Comparison of ENCODE assay signal across 27 mouse cellular contexts in the genomic region with DNA sequence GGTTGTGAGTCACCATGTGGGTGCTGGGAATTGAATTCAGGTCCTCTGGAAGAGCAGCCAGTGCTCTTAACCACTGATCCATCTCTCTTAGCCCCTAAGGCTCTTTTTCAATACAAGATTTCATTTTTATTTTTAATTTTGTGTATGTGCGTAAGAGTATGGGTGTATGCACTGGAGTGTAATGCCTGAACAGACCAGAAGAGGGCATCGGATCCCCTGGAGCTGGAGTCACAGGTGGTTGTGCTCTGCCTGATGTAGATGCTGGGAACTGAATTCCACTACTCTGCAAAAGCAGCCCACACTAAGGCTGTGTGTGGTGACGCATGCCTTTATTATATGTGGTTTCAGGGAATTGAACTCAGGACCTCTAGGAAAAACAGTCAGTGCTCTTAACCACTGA. TPM values are rescaled to one million over a fixed set of nuclear protein-coding genes. Genes with fewer than 3 reads are reported as not detected.
DNase-seq lines count a peak whose midpoint lies in the region; ATAC-seq and TF ChIP-seq lines count a peak whose summit lies in the region.
"Had no signal": no experiment of that assay in that cellular context is flagged by ENCODE, and none has a peak within 500 bp of the region (broad histone marks: within the 10 kb centered on the region; RNA-seq: fewer than 3 reads in every experiment).

No protein-coding gene starts in this region.

- DNase-seq in liver, embryonic 14.5 days (ENCODE audit: low read depth in 3 of 3, low spot score in 3 of 3): no peak
- no peak for DNase-seq in liver, embryonic 11.5 days (ENCODE audit: low spot score)
- DNase-seq in ES-CJ7 (ENCODE audit: low read depth, low spot score): peak; percentile 34
- DNase-seq in ZHBTc4 (ENCODE audit: low read depth, low spot score): peak; percentile 53
- DNase-seq in Muller cell, postnatal 12 days (ENCODE audit: inconsistent ontology term): no peak
- DNase-seq in right cerebral cortex, postnatal 4 days: no peak
- DNase-seq: adrenal gland, postnatal 10 days; adrenal gland, postnatal 36 days; cerebellum, adult 18-20 months; cerebellum, adult 9-10 months; cerebellum, postnatal 14 days; forebrain, postnatal 0 days; gastrocnemius, postnatal 25 days; heart, postnatal 10 days; heart, postnatal 36 days; kidney, adult 11 months had no signal

- peak; percentile 42; the same call in 1 of the 2 replicates for TF ChIP-seq CTCF in liver, embryonic 14.5 days (IDR thresholded peaks at IDR 0.05; ENCODE audit: low read depth)
- TF ChIP-seq CTCF in E14TG2a.4 (conservative IDR thresholded peaks at IDR 0.05; ENCODE audit: low read length): peak; percentile 72

- H3K9ac ChIP-seq in liver, embryonic 14.5 days (replicated peaks): no peak overlapping the region
- H3K9ac ChIP-seq in liver, embryonic 11.5 days (ENCODE audit: low read depth, low read length): no peak overlapping the region
- H3K9ac ChIP-seq: embryonic facial prominence, embryonic 12.5 days; embryonic facial prominence, embryonic 15.5 days; forebrain, postnatal 0 days; heart, embryonic 12.5 days; heart, embryonic 15.5 days; hindbrain, embryonic 13.5 days; intestine, embryonic 15.5 days had no signal

- no peak overlapping the region for H3K27ac ChIP-seq in liver, embryonic 14.5 days
- no peak overlapping the region for H3K27ac ChIP-seq in liver, embryonic 11.5 days (ENCODE audit: low read depth, low read length)
- H3K27ac ChIP-seq: embryonic facial prominence, embryonic 12.5 days; embryonic facial prominence, embryonic 15.5 days; heart, embryonic 15.5 days; hindbrain, embryonic 10.5 days; hindbrain, embryonic 13.5 days; intestine, embryonic 15.5 days had no signal

- H3K4me3 ChIP-seq in liver, embryonic 14.5 days (ENCODE audit: insufficient read depth in 1 of 2, low read depth in 2 of 2, low read length in 2 of 2): no peak overlapping the region
- H3K4me3 ChIP-seq in liver, embryonic 11.5 days (ENCODE audit: low read depth, low read length): no peak overlapping the region
- no peak overlapping the region for H3K4me3 ChIP-seq in E14TG2a.4 (replicated peaks; ENCODE audit: low read length)
- H3K4me3 ChIP-seq: embryonic facial prominence, embryonic 12.5 days; embryonic facial prominence, embryonic 15.5 days; heart, embryonic 12.5 days; heart, embryonic 15.5 days; hindbrain, embryonic 10.5 days; hindbrain, embryonic 13.5 days; intestine, embryonic 15.5 days had no signal

- H3K27me3 ChIP-seq in liver, embryonic 14.5 days (ENCODE audit: control insufficient read depth, insufficient read depth, low read length): no peaks in the 10 kb centered on the region
- no peaks in the 10 kb centered on the region for H3K27me3 ChIP-seq in liver, embryonic 11.5 days (replicated peaks; ENCODE audit: control insufficient read depth, insufficient read depth, low read length)
- peaks cover 2% of the 10 kb centered on the region for H3K27me3 ChIP-seq in E14TG2a.4 (ENCODE audit: insufficient read depth, low read length)
- H3K27me3 ChIP-seq: embryonic facial prominence, embryonic 12.5 days; embryonic facial prominence, embryonic 15.5 days; heart, embryonic 12.5 days; heart, embryonic 15.5 days; hindbrain, embryonic 13.5 days; intestine, embryonic 15.5 days had no signal

- H3K36me3 ChIP-seq in liver, embryonic 14.5 days (replicated peaks; ENCODE audit: control insufficient read depth, insufficient read depth, low read depth): no peaks in the 10 kb centered on the region
- no peaks in the 10 kb centered on the region for H3K36me3 ChIP-seq in liver, embryonic 11.5 days (ENCODE audit: control insufficient read depth, insufficient read depth, low read length)
- no peaks in the 10 kb centered on the region for H3K36me3 ChIP-seq in E14TG2a.4 (ENCODE audit: insufficient read depth, low read length)
- H3K36me3 ChIP-seq: embryonic facial prominence, embryonic 12.5 days; embryonic facial prominence, embryonic 15.5 days; heart, embryonic 12.5 days; heart, embryonic 15.5 days; hindbrain, embryonic 10.5 days; hindbrain, embryonic 13.5 days; intestine, embryonic 15.5 days had no signal

- H3K4me2 ChIP-seq in liver, embryonic 14.5 days (ENCODE audit: low read depth): no peak overlapping the region
- no peak overlapping the region for H3K4me2 ChIP-seq in liver, embryonic 11.5 days
- H3K4me2 ChIP-seq: embryonic facial prominence, embryonic 12.5 days; embryonic facial prominence, embryonic 15.5 days; heart, embryonic 12.5 days; heart, embryonic 15.5 days; hindbrain, embryonic 13.5 days; intestine, embryonic 15.5 days had no signal

- H3K9me3 ChIP-seq in liver, embryonic 14.5 days (ENCODE audit: control insufficient read depth, low read length): no peaks in the 10 kb centered on the region
- no peaks in the 10 kb centered on the region for H3K9me3 ChIP-seq in liver, embryonic 11.5 days (ENCODE audit: control insufficient read depth, low read length)
- H3K9me3 ChIP-seq in E14TG2a.4 (ENCODE audit: low read length): no peaks in the 10 kb centered on the region
- H3K9me3 ChIP-seq: embryonic facial prominence, embryonic 12.5 days; embryonic facial prominence, embryonic 15.5 days; heart, embryonic 15.5 days; hindbrain, embryonic 13.5 days; intestine, embryonic 15.5 days had no signal

- TF ChIP-seq EP300 in liver, embryonic 14.5 days (IDR thresholded peaks at IDR 0.05; ENCODE audit: low read depth): no peak

- no peak for ATAC-seq in liver, embryonic 14.5 days (ENCODE audit: insufficient read depth)
- ATAC-seq in liver, embryonic 11.5 days (replicated peaks; ENCODE audit: low FRiP score): no peak
- ATAC-seq: CD4-positive, CD25-positive, alpha-beta regulatory T cell, adult 4 months; forebrain, embryonic 14.5 days; forebrain, postnatal 0 days; hindbrain, embryonic 16.5 days; intestine, embryonic 15.5 days had no signal

- H3K4me1 ChIP-seq in liver, embryonic 14.5 days (replicated peaks; ENCODE audit: control insufficient read depth in 2 of 2, insufficient read depth in 2 of 2, low read length in 1 of 2): no peaks in the 10 kb centered on the region
- H3K4me1 ChIP-seq in liver, embryonic 11.5 days (replicated peaks; ENCODE audit: control insufficient read depth, insufficient read depth, low read length): no peaks in the 10 kb centered on the region
- H3K4me1 ChIP-seq in E14TG2a.4 (replicated peaks; ENCODE audit: low read depth, low read length): peaks cover 44% of the 10 kb centered on the region
- H3K4me1 ChIP-seq: embryonic facial prominence, embryonic 12.5 days; embryonic facial prominence, embryonic 15.5 days; heart, embryonic 12.5 days; heart, embryonic 15.5 days; hindbrain, embryonic 10.5 days; hindbrain, embryonic 13.5 days; intestine, embryonic 15.5 days had no signal

- WGBS in liver, embryonic 14.5 days (ENCODE audit: insufficient replicate concordance): 67% methylated on average over 3 of the region's 3 CpGs
- 92% methylated on average over 3 of the region's 3 CpGs for WGBS in liver, embryonic 11.5 days

RNA-seq across cellular contexts. Expression of gene Osbpl11, which starts 38.7 kb away (rescaled TPM):
- polyA plus RNA-seq in liver, embryonic 14.5 days (2012; rRNA removed): 3.1 and 3.3 TPM in 2 replicates
- polyA plus RNA-seq in liver, embryonic 14.5 days (2014; fragmentation: Nextera tagmentation; extraction: Ambion mirVana): 4.3 and 5.5 TPM in 2 replicates
- polyA plus RNA-seq in liver, embryonic 11.5 days (2014; fragmentation: Nextera tagmentation; extraction: Ambion mirVana): 14.8 and 15.1 TPM in 2 replicates

Comparison
In these comparisons a context has a peak if more than half of its experiments do, and no peak if none do; other contexts are left out.
1. DNase-seq: peak in ES-CJ7 (single experiment) and ZHBTc4 (single experiment); none in liver, embryonic 14.5 days (0 of 3), liver, embryonic 11.5 days (single experiment), Muller cell, postnatal 12 days (single experiment) and right cerebral cortex, postnatal 4 days (single experiment).